Mouse (Mus musculus) intestine, postnatal 0 days (tissue): Measurements from ENCODE around the gene Htr7. TPM values are rescaled to one million over a fixed set of nuclear protein-coding genes. Genes with fewer than 3 reads are reported as not detected.

ENCODE experiments used
- ATAC-seq: fragments of 200-750 bp; cut with Nextera tagmentation; 2 replicates; pipeline ENCODE4 v1.8.0; 2017; ENCODE audit warnings: mild to moderate bottlenecking, moderate TSS enrichment, moderate library complexity
- H3K27ac ChIP-seq: fragments of 300-500 bp; sonication (generic); 2 replicates; pipeline ENCODE4 v1.5.1; 2014; ENCODE audit warnings: mild to moderate bottlenecking, low read depth, low read length, moderate library complexity
- H3K27me3 ChIP-seq: fragments of 300-500 bp; sonication (generic); replicated peaks from 2 replicates; pipeline ENCODE4 v1.6.1; 2014; ENCODE audit warnings: low read length, mixed read lengths; ENCODE audit not compliant: control insufficient read depth, insufficient read depth
- H3K36me3 ChIP-seq: fragments of 300-500 bp; sonication (generic); 2 replicates; pipeline ENCODE4 v1.6.1; 2014; ENCODE audit warnings: mild to moderate bottlenecking, moderate library complexity; ENCODE audit not compliant: control insufficient read depth, insufficient read depth
- H3K4me1 ChIP-seq: fragments of 300-500 bp; sonication (generic); replicated peaks from 2 replicates; pipeline ENCODE4 v1.6.1; 2014; ENCODE audit warnings: antibody characterized with exemption, low read length, mixed read lengths; ENCODE audit not compliant: control insufficient read depth, insufficient read depth
- H3K4me2 ChIP-seq: fragments of 300-500 bp; sonication (generic); replicated peaks from 2 replicates; pipeline ENCODE4 v1.6.1; 2014; ENCODE audit warnings: low read depth, mild to moderate bottlenecking, moderate library complexity
- H3K4me3 ChIP-seq: fragments of 300-500 bp; sonication (generic); 2 replicates; pipeline ENCODE4 v1.5.1; 2014; ENCODE audit warnings: low read depth, low read length
- H3K9ac ChIP-seq: fragments of 300-500 bp; sonication (generic); 2 replicates; pipeline ENCODE4 v1.6.1; 2014; ENCODE audit warnings: mild to moderate bottlenecking, low read depth, low read length
- H3K9me3 ChIP-seq: fragments of 300-500 bp; sonication (generic); 2 replicates; pipeline ENCODE4 v1.6.1; 2016; ENCODE audit warnings: mixed run types; ENCODE audit not compliant: control insufficient read depth
- CTCF ChIP-seq: sonication (generic); IDR thresholded peaks from 2 replicates; pipeline ENCODE4 v1.5.1; 2016; ENCODE audit warnings: low read depth, mild to moderate bottlenecking, control low read depth, antibody characterized with exemption, moderate library complexity
- WGBS: fragments of 180-500 bp; shearing (Covaris S2); extraction: QIAGEN DNeasy Blood & Tissue Kit; methylation state at CpG from one replicate; pipeline ENCODE4 v1.1.7; 2014; 5-methylcytosine and 5-hydroxymethylcytosine counted together
- polyA plus RNA-seq: library from polyadenylated mRNA; unstranded; fragments of >200 nt; fragmentation: Nextera tagmentation; extraction: Ambion mirVana; gene quantifications from 2 replicates; pipeline ENCODE4 v1.2.1, GENCODE M21; 2015

Gene Htr7
- polyA plus RNA-seq, 1 experiment from 2014 or later, result 0.17 TPM

DNA sequence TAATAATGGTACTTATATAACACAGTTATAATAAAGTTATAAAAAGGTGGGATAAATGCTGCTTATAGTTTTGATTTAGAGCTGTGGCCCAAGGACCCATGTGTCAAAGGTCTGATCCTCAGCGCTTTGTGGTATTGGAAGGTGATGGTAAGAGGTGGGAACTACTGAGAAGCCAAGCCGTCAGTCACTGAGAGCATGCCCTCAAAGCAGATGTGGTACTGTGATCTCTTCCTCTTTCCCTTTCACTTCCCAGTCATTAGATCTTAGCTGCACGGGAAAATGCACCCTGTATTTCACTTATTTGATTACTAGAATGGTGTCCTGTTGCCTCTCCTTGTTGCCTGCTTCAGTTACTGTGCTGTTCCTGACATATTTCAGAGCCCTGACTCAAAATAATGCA is 59.9 kb downstream of the Htr7 start:
- Histone ChIP-seq H3K9ac (no peak overlapping the region), H3K4me3 (no peak overlapping the region), H3K4me2 (no peak overlapping the region), H3K4me1 (no peaks in the 10 kb centered on the region), H3K9me3 (no peaks in the 10 kb centered on the region), H3K36me3 (no peaks in the 10 kb centered on the region), H3K27me3 (no peaks in the 10 kb centered on the region), H3K27ac (no peak overlapping the region)
- TF ChIP-seq CTCF, result no peak
- WGBS, result 61% methylated on average over 3 of the region's 3 CpGs
- no peak for ATAC-seq

DNA sequence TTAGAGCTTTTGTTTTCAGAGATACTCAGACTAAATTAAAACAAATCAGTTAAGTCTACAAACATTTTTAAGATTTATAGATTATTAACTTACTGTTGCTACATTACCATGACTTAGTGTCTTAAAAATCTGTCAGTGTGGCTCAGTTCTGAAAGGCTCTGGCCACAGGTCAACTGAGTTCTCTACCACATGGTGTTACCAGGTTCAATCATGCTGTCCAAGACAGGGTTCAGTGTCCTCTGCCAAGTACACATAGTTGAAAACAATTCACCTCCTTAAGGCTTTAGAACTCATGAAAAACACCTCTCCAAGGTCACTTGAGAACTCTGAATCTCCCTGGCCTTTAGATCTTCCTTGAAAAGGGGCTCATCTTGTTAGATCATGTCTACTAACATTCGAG is 69.8 kb downstream of the Htr7 start:
- TF ChIP-seq CTCF, result no peak

DNA sequence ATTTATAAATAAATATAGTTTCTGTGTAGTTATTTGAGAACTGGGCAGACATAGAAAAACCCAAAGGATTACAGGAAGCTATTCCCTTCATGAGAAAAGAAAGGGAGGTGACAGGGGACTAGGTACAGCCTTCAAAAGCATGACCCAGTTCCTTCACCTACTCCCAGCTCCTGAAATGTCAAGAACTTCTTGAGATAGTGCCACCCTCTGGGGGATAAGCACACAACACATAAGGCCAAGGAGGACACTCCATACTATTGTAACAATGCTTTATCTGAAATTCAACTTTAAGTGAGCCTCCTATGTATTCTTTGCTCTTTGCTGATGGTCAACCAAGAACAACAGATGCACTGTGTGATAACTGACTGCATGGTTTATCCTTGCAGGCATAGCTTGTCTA is 82.6 kb downstream of the Htr7 start:
- Histone ChIP-seq H3K9ac (no peak overlapping the region), H3K27me3 (no peaks in the 10 kb centered on the region), H3K36me3 (no peaks in the 10 kb centered on the region), H3K9me3 (no peaks in the 10 kb centered on the region), H3K4me2 (no peak overlapping the region), H3K4me3 (no peak overlapping the region), H3K27ac (no peak overlapping the region), H3K4me1 (no peaks in the 10 kb centered on the region)
- no peak for ATAC-seq
- no peak for TF ChIP-seq CTCF

More for the DNA sequence above, 69.8 kb downstream of the Htr7 start:
- Histone ChIP-seq H3K4me1 (no peaks in the 10 kb centered on the region), H3K27ac (no peak overlapping the region), H3K27me3 (no peaks in the 10 kb centered on the region), H3K9me3 (no peaks in the 10 kb centered on the region), H3K4me2 (no peak overlapping the region), H3K36me3 (no peaks in the 10 kb centered on the region), H3K9ac (no peak overlapping the region), H3K4me3 (no peak overlapping the region)
- ATAC-seq, result no peak
- WGBS, result 78% methylated on average over 1 of the region's 1 CpGs

DNA sequence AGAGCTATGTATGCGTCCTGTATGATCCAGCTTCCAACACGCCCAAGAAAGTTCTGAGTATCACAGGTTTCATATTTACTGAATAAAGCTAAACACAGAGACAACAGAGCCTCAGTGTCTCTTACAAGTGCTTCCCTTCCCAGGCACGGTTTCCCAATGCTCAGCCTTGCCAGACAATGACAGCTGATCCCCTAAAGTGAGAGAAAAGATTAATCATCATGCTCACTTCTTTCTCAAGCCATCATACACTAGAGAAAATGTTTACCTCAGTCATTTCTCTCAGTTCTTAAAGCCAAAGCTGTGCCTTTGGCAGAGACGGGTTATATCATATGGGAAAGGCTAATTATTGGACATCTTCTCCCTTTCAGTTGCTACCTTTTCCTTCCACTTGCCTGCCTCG is 99.7 kb downstream of the Htr7 start:
- H3K9ac ChIP-seq, result no peak overlapping the region
- no peak for ATAC-seq
- H3K4me3 ChIP-seq, result no peak overlapping the region
- H3K4me1 ChIP-seq, result no peaks in the 10 kb centered on the region
- H3K27ac ChIP-seq, result no peak overlapping the region
- WGBS, result 84% methylated on average over 5 of the region's 5 CpGs
- H3K27me3 ChIP-seq, result no peaks in the 10 kb centered on the region
- no peaks in the 10 kb centered on the region for H3K9me3 ChIP-seq
- TF ChIP-seq CTCF, result no peak
- H3K36me3 ChIP-seq, result no peaks in the 10 kb centered on the region
- no peak overlapping the region for H3K4me2 ChIP-seq

DNA sequence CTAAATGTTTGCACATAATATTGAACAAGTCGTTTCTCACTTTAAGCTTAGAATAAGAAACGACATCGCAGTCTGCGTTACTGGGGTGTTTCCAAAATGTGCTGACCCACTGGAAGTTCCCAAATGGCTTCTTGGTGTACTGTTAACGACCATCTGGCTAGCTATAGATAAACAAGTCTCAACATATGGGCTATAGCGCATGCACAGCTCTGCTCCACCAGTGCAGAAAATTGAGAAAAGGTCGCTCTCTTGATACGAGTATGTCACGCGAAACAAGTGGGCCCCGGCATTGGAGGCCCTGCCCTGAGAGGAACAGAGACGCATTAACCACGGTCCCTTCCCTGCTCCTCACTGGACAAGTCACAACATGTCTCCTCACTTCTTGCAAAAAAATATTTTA is 101.6 kb downstream of the Htr7 start:
- H3K9me3 ChIP-seq, result no peaks in the 10 kb centered on the region
- ATAC-seq, result no peak
- no peak overlapping the region for H3K27ac ChIP-seq
- H3K9ac ChIP-seq, result no peak overlapping the region
- TF ChIP-seq CTCF, result no peak
- H3K36me3 ChIP-seq, result no peaks in the 10 kb centered on the region
- no peaks in the 10 kb centered on the region for H3K27me3 ChIP-seq
- H3K4me3 ChIP-seq, result no peak overlapping the region
- WGBS, result 85% methylated on average over 13 of the region's 13 CpGs
- no peak overlapping the region for H3K4me2 ChIP-seq
- H3K4me1 ChIP-seq, result no peaks in the 10 kb centered on the region

DNA sequence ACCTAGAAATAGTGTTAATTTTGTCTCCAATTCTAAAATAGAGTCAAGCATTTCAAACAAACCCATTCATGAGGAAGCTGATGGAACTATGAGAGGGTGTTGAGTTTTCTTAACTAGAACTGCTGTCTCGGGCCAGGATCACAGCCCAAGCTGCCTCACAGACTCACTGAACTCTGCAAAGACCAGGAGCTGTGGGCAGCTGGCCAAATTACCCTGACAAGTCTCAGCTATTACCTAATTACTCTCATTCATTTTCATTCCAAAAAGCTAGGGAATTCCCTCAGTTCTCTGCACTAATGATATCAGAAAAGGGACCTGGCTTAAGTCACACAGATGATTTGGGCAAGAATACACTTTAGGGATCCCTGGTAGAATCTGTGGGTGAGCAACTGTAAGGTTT is 107.4 kb downstream of the Htr7 start:
- WGBS, result 36% methylated on average over 1 of the region's 1 CpGs
- no peaks in the 10 kb centered on the region for H3K27me3 ChIP-seq
- H3K36me3 ChIP-seq, result no peaks in the 10 kb centered on the region
- H3K4me3 ChIP-seq, result no peak overlapping the region
- no peak for ATAC-seq
- H3K27ac ChIP-seq, result no peak overlapping the region
- no peaks in the 10 kb centered on the region for H3K4me1 ChIP-seq
- H3K4me2 ChIP-seq, result no peak overlapping the region
- no peaks in the 10 kb centered on the region for H3K9me3 ChIP-seq
- no peak overlapping the region for H3K9ac ChIP-seq
- TF ChIP-seq CTCF, result no peak

DNA sequence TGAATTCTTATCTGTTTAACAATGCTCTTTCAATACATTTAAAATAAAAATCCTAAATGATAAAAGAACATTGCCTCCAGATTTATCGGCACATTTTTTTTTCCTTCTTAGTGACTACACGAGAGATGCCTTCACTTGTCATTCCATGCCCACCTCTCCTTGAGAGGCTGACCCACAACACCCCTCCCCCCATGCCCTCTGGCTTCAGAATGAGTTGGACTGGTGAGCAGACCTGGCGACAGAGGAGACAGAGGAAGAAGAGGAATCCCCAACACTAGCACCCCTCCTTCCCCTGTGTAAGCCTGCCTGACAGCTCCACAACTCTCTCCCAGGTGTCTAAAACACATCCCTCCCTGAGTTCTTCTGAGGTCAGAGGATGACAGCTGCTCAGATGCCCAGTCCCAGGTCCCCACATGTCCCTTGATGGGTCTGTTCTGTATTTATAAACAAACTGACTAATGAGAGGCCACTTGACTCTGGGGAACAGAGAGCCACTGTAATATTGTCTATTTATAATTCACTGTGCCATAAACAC is 132.3 kb downstream of the Htr7 start:
- TF ChIP-seq CTCF, result no peak
- H3K4me2 ChIP-seq, result no peak overlapping the region
- H3K27me3 ChIP-seq, result no peaks in the 10 kb centered on the region
- WGBS, result 60% methylated on average over 3 of the region's 3 CpGs
- H3K36me3 ChIP-seq, result no peaks in the 10 kb centered on the region
- ATAC-seq, result no peak
- H3K4me1 ChIP-seq, result no peaks in the 10 kb centered on the region
- H3K4me3 ChIP-seq, result no peak overlapping the region
- H3K9ac ChIP-seq, result no peak overlapping the region
- H3K27ac ChIP-seq, result no peak overlapping the region
- H3K9me3 ChIP-seq, result no peaks in the 10 kb centered on the region
